Mouse (Mus musculus) olfactory bulb, adult 2 months (tissue): ENCODE measurements around the gene Sacs.
A peak's percentile ranks its signal among the peaks of the same experiment; 100 is the strongest.

ENCODE experiments used
- CTCF ChIP-seq: fragments of 200-500 bp; IDR thresholded peaks from 2 replicates; pipeline ENCODE4 v1.5.1; 2012; ENCODE audit warnings: low read depth, mild to moderate bottlenecking, low read length, moderate library complexity; ENCODE audit not compliant: insufficient read depth
- POLR2A ChIP-seq: fragments of 200-500 bp; IDR thresholded peaks from 2 replicates; pipeline ENCODE4 v1.6.1; 2012; ENCODE audit warnings: mild to moderate bottlenecking, low read depth, low read length, moderate library complexity; ENCODE audit not compliant: insufficient read depth

DNA sequence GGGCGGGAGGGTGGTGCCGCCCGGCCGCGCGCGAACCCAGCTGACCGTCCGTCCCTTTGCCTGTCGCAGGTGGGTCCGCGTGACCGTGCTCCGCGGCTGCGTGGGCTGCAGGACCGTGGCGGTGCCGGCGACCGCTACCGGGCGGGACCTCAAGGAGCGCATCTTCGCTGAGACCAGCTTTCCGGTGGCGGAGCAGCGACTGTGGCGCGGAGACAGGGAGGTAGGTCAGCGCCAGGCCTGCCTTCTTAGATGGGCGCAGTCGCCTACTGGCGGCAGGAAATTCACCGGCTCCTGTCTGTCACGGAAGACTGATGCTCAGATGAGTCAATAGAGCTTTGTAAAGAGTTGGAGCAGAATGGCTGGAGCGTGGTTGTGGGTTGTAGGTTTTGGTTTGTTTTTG, 35.0 kb downstream of the Sacs start:
- TF ChIP-seq CTCF (peak; percentile 31; the same call in 1 of the 2 replicates), POLR2A (peak; percentile 3; the same call in 1 of the 2 replicates)
